Mouse (Mus musculus) kidney, embryonic 14.5 days (tissue): ENCODE results near the gene Tmem214. TPM values are rescaled to one million over a fixed set of nuclear protein-coding genes. Genes with fewer than 3 reads are reported as not detected.
A peak's percentile ranks its signal among the peaks of the same experiment; 100 is the strongest.

Experiments
- ATAC-seq: fragments of 200-750 bp; cut with Nextera tagmentation; 2 replicates; pipeline ENCODE4 v1.8.0; 2017; ENCODE audit warnings: moderate number of reproducible peaks, mild to moderate bottlenecking, moderate TSS enrichment, moderate library complexity; ENCODE audit not compliant: low FRiP score, low TSS enrichment
- H3K27ac ChIP-seq: fragments of 300-500 bp; sonication (generic); 2 replicates; pipeline ENCODE4 v1.5.1; 2014; ENCODE audit warnings: low read depth, mild to moderate bottlenecking, low read length, moderate library complexity, mixed read lengths
- H3K27me3 ChIP-seq: fragments of 300-500 bp; sonication (generic); 2 replicates; pipeline ENCODE4 v1.6.1; 2014; ENCODE audit warnings: mild to moderate bottlenecking, low read length; ENCODE audit not compliant: control insufficient read depth, insufficient read depth
- H3K36me3 ChIP-seq: fragments of 300-500 bp; sonication (generic); 2 replicates; pipeline ENCODE4 v1.6.1; 2014; ENCODE audit warnings: low read length, mixed read lengths; ENCODE audit not compliant: control insufficient read depth, insufficient read depth
- H3K4me1 ChIP-seq: fragments of 300-500 bp; sonication (generic); 2 replicates; pipeline ENCODE4 v1.6.1; 2014; ENCODE audit warnings: low read length, mixed read lengths; ENCODE audit not compliant: control insufficient read depth, insufficient read depth
- H3K4me2 ChIP-seq: fragments of 300-500 bp; sonication (generic); replicated peaks from 2 replicates; pipeline ENCODE4 v1.6.1; 2014; ENCODE audit warnings: low read depth, mild to moderate bottlenecking, low read length
- H3K4me3 ChIP-seq: fragments of 300-500 bp; sonication (generic); 2 replicates; pipeline ENCODE4 v1.5.1; 2014; ENCODE audit warnings: mild to moderate bottlenecking, low read length
- H3K9ac ChIP-seq: fragments of 300-500 bp; sonication (generic); 2 replicates; pipeline ENCODE4 v1.6.1; 2014; ENCODE audit warnings: low read depth, mild to moderate bottlenecking, low read length, moderate library complexity
- H3K9me3 ChIP-seq: fragments of 300-500 bp; sonication (generic); 2 replicates; pipeline ENCODE4 v1.6.1; 2016; ENCODE audit warnings: low read length; ENCODE audit not compliant: control insufficient read depth
- WGBS: fragments of 180-500 bp; shearing (Covaris S2); extraction: QIAGEN DNeasy Blood & Tissue Kit; methylation state at CpG from one replicate; pipeline ENCODE4 v1.1.7; 2014; 5-methylcytosine and 5-hydroxymethylcytosine counted together
- polyA plus RNA-seq: library from polyadenylated mRNA; unstranded; fragments of >200 nt; fragmentation: Nextera tagmentation; extraction: Ambion mirVana; gene quantifications from 2 replicates; pipeline ENCODE4 v1.2.1, GENCODE M21; 2014

The Tmem214 gene
- polyA plus RNA-seq, 1 experiment from 2014 or later, result 65.1 TPM

- 1% methylated on average over 39 of the region's 40 CpGs for WGBS
- Histone ChIP-seq H3K27ac (peak within 1 kb of the TSS; percentile 81; the same call in 1 of the 2 replicates), H3K27me3 (no peaks in the 10 kb centered on the region), H3K9me3 (no peaks in the 10 kb centered on the region), H3K36me3 (peaks cover 45% of the 10 kb centered on the region), H3K4me1 (peaks cover 12% of the 10 kb centered on the region), H3K4me2 (peak within 1 kb of the TSS; percentile 61), H3K4me3 (peak within 1 kb of the TSS; percentile 45), H3K9ac (peak within 1 kb of the TSS; percentile 63)
- peak; percentile 88 for ATAC-seq
Measured at GRCm38 (mm10) chr5:30921256-30922033, 53.6 kb downstream of the Tmem214 start, which contains the start of gene Khk. TSS of gene Khk (plus strand) at chr5:30921431.

GRCm38 (mm10) chr5:30922581-30923041 is 54.8 kb downstream of the Tmem214 start:
- H3K27ac ChIP-seq, result no peak overlapping the region
- no peaks in the 10 kb centered on the region for H3K27me3 ChIP-seq
- peaks cover 11% of the 10 kb centered on the region for H3K4me1 ChIP-seq
- H3K9ac ChIP-seq, result peak overlapping the region; percentile 63; the same call in 1 of the 2 replicates
- H3K9me3 ChIP-seq, result no peaks in the 10 kb centered on the region
- ATAC-seq, result no peak
- no peak overlapping the region; the same call in 1 of the 2 replicates for H3K4me3 ChIP-seq
- peaks cover 34% of the 10 kb centered on the region for H3K36me3 ChIP-seq
- peak overlapping the region; percentile 61; the same call in 1 of the 2 replicates for H3K4me2 ChIP-seq
- WGBS, result 70% methylated on average over 10 of the region's 10 CpGs

GRCm38 (mm10) chr5:30923119-30923518 is 55.3 kb downstream of the Tmem214 start:
- H3K36me3 ChIP-seq, result peaks cover 29% of the 10 kb centered on the region
- no peak overlapping the region for H3K27ac ChIP-seq
- H3K4me3 ChIP-seq, result no peak overlapping the region
- H3K4me1 ChIP-seq, result peaks cover 9% of the 10 kb centered on the region
- 0 out of 2 replicates have a peak overlapping the region, but pooled peaks have one; percentile 35 for H3K9ac ChIP-seq
- no peak for ATAC-seq
- H3K4me2 ChIP-seq, result no peak overlapping the region
- 89% methylated on average over 6 of the region's 6 CpGs for WGBS
- no peaks in the 10 kb centered on the region for H3K9me3 ChIP-seq
- H3K27me3 ChIP-seq, result no peaks in the 10 kb centered on the region

- H3K4me2 ChIP-seq, result no peak overlapping the region
- H3K27ac ChIP-seq, result no peak overlapping the region
- no peaks in the 10 kb centered on the region for H3K27me3 ChIP-seq
- peaks cover 9% of the 10 kb centered on the region; the same call in 1 of the 2 replicates for H3K4me1 ChIP-seq
- H3K9me3 ChIP-seq, result no peaks in the 10 kb centered on the region
- no peak overlapping the region for H3K9ac ChIP-seq
- no peak for ATAC-seq
- peaks cover 14% of the 10 kb centered on the region for H3K36me3 ChIP-seq
- H3K4me3 ChIP-seq, result no peak overlapping the region
- WGBS, result 80% methylated on average over 8 of the region's 8 CpGs
Measured at GRCm38 (mm10) chr5:30924614-30925013, 56.8 kb downstream of the Tmem214 start.

GRCm38 (mm10) chr5:30925217-30925616 is 57.4 kb downstream of the Tmem214 start:
- Histone ChIP-seq H3K27me3 (no peaks in the 10 kb centered on the region), H3K4me1 (peaks cover 9% of the 10 kb centered on the region; the same call in 1 of the 2 replicates), H3K27ac (no peak overlapping the region), H3K4me2 (no peak overlapping the region), H3K9ac (no peak overlapping the region), H3K4me3 (no peak overlapping the region), H3K36me3 (peaks cover 8% of the 10 kb centered on the region), H3K9me3 (no peaks in the 10 kb centered on the region)
- ATAC-seq, result no peak
- 94% methylated on average over 5 of the region's 5 CpGs for WGBS

- Histone ChIP-seq H3K27me3 (no peaks in the 10 kb centered on the region), H3K4me2 (no peak overlapping the region), H3K9me3 (no peaks in the 10 kb centered on the region), H3K27ac (no peak overlapping the region), H3K36me3 (no peaks in the 10 kb centered on the region; the same call in 1 of the 2 replicates), H3K4me3 (no peak overlapping the region), H3K9ac (no peak overlapping the region), H3K4me1 (peaks cover 9% of the 10 kb centered on the region; the same call in 1 of the 2 replicates)
- WGBS, result 82% methylated on average over 2 of the region's 2 CpGs
- no peak for ATAC-seq
Measured at GRCm38 (mm10) chr5:30926073-30926472, 58.3 kb downstream of the Tmem214 start.

- Histone ChIP-seq H3K4me3 (peak overlapping the region; percentile 7; the same call in 1 of the 2 replicates), H3K4me1 (no peaks in the 10 kb centered on the region), H3K9me3 (no peaks in the 10 kb centered on the region), H3K4me2 (peak overlapping the region; percentile 29), H3K9ac (no peak overlapping the region), H3K27ac (no peak overlapping the region), H3K36me3 (no peaks in the 10 kb centered on the region), H3K27me3 (no peaks in the 10 kb centered on the region)
- WGBS, result 40% methylated on average over 7 of the region's 7 CpGs
- no peak for ATAC-seq
Measured at GRCm38 (mm10) chr5:30927945-30928529, 60.2 kb downstream of the Tmem214 start.
